In the genomic region with DNA sequence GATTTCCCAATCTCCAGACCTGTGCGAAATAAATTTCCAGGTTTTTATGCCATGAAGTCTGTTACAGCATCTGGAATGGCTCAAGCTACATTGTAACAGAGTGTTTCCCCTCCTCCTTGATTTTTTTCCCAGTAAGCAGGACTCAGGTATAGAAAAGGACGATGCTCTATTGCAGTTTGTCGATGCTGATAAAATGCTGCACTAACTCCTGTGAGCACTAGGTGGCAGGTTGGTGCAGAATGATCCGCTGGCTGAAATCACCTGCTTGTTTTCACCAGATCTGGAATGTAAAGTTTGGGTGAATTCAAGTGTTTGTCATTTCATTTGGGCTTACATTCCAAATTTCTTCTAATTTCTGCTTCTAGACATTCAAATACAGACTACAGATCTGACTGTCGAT, we compare ENCODE assay signal across 7 mouse cellular contexts. TPM values are rescaled to one million over a fixed set of nuclear protein-coding genes. Genes with fewer than 3 reads are reported as not detected.
DNase-seq lines count a peak whose midpoint lies in the region; ATAC-seq lines count a peak whose summit lies in the region.

No protein-coding gene starts in this region.

- H3K4me1 ChIP-seq in kidney, embryonic 16.5 days (ENCODE audit: insufficient read depth, low read length) = no peaks in the 10 kb centered on the region
- H3K4me1 ChIP-seq in forebrain, embryonic 16.5 days (replicated peaks; ENCODE audit: control insufficient read depth, insufficient read depth, low read length) = no peaks in the 10 kb centered on the region
- no peaks in the 10 kb centered on the region for H3K4me1 ChIP-seq in neural tube, embryonic 14.5 days (ENCODE audit: control insufficient read depth, insufficient read depth, low read length)

- H3K27ac ChIP-seq in kidney, embryonic 16.5 days (ENCODE audit: low read length) = no peak overlapping the region
- no peak overlapping the region for H3K27ac ChIP-seq in forebrain, embryonic 16.5 days (ENCODE audit: low read length)
- no peak overlapping the region for H3K27ac ChIP-seq in neural tube, embryonic 14.5 days (ENCODE audit: low read depth, low read length)

- no peaks in the 10 kb centered on the region for H3K9me3 ChIP-seq in kidney, embryonic 16.5 days (ENCODE audit: low read length)
- H3K9me3 ChIP-seq in forebrain, embryonic 16.5 days (ENCODE audit: control insufficient read depth, low read length) = no peaks in the 10 kb centered on the region
- H3K9me3 ChIP-seq in neural tube, embryonic 14.5 days (ENCODE audit: control insufficient read depth, low read length) = no peaks in the 10 kb centered on the region

- 4% methylated on average over 5 of the region's 5 CpGs for WGBS in kidney, embryonic 16.5 days
- WGBS in forebrain, embryonic 16.5 days = 6% methylated on average over 5 of the region's 5 CpGs
- WGBS in neural tube, embryonic 14.5 days = 7% methylated on average over 5 of the region's 5 CpGs

- peak; percentile 44 for DNase-seq in kidney, adult 9 months
- peak; percentile 14 to 35 for DNase-seq in CD8-positive naive resting alpha-beta T cell, adult 2 months (ENCODE audit: low read depth in 2 of 2, low spot score in 2 of 2)
- peak; percentile 30 for DNase-seq in T-cell, adult 2 months (ENCODE audit: low spot score)
- DNase-seq in layer of hippocampus, postnatal 14 days (ENCODE audit: low spot score in 2 of 2) = peak; percentile 45 to 54

- H3K4me2 ChIP-seq in kidney, embryonic 16.5 days (replicated peaks; ENCODE audit: low read depth, low read length) = no peak overlapping the region
- H3K4me2 ChIP-seq in forebrain, embryonic 16.5 days (ENCODE audit: low read length) = no peak overlapping the region
- no peak overlapping the region for H3K4me2 ChIP-seq in neural tube, embryonic 14.5 days (ENCODE audit: low read depth, low read length)

- no peak overlapping the region for H3K9ac ChIP-seq in kidney, embryonic 16.5 days (replicated peaks; ENCODE audit: low read length)
- no peak overlapping the region for H3K9ac ChIP-seq in forebrain, embryonic 16.5 days (replicated peaks; ENCODE audit: low read depth, low read length)
- H3K9ac ChIP-seq in neural tube, embryonic 14.5 days (replicated peaks; ENCODE audit: low read depth, low read length) = no peak overlapping the region

- H3K4me3 ChIP-seq in kidney, embryonic 16.5 days (ENCODE audit: low read length) = no peak overlapping the region
- no peak overlapping the region for H3K4me3 ChIP-seq in forebrain, embryonic 16.5 days (replicated peaks; ENCODE audit: low read length)
- no peak overlapping the region for H3K4me3 ChIP-seq in neural tube, embryonic 14.5 days (ENCODE audit: low read depth, low read length)

- ATAC-seq in kidney, embryonic 16.5 days (ENCODE audit: low FRiP score, low TSS enrichment) = no peak
- peak; percentile 59; the same call in 1 of the 2 replicates for ATAC-seq in forebrain, embryonic 16.5 days
- peak; percentile 54; the same call in 1 of the 2 replicates for ATAC-seq in neural tube, embryonic 14.5 days (ENCODE audit: low read depth)

- H3K36me3 ChIP-seq in kidney, embryonic 16.5 days (ENCODE audit: insufficient read depth, low read length) = no peaks in the 10 kb centered on the region
- no peaks in the 10 kb centered on the region for H3K36me3 ChIP-seq in forebrain, embryonic 16.5 days (ENCODE audit: control insufficient read depth, insufficient read depth)
- H3K36me3 ChIP-seq in neural tube, embryonic 14.5 days (ENCODE audit: control insufficient read depth, insufficient read depth, low read length) = no peaks in the 10 kb centered on the region

- H3K27me3 ChIP-seq in kidney, embryonic 16.5 days (ENCODE audit: insufficient read depth, low read length) = no peaks in the 10 kb centered on the region
- H3K27me3 ChIP-seq in forebrain, embryonic 16.5 days (replicated peaks; ENCODE audit: control insufficient read depth, insufficient read depth, low read length) = no peaks in the 10 kb centered on the region
- H3K27me3 ChIP-seq in neural tube, embryonic 14.5 days (ENCODE audit: control insufficient read depth, insufficient read depth, low read length) = no peaks in the 10 kb centered on the region

RNA-seq across cellular contexts. Expression of gene Slc17a5, which starts 9.0 kb away (rescaled TPM):
- 18.9 and 19.1 TPM in 2 replicates for polyA plus RNA-seq in kidney, embryonic 16.5 days (2015; fragmentation: Nextera tagmentation; extraction: Ambion mirVana)
- polyA plus RNA-seq in forebrain, embryonic 16.5 days (2015; fragmentation: Nextera tagmentation; extraction: Ambion mirVana) = 16.6 and 18.2 TPM in 2 replicates
- total RNA-seq in layer of hippocampus, postnatal 14 days (2021) = 10 to 100 TPM; 19.3 to 20.0 TPM
- polyA plus RNA-seq in neural tube, embryonic 14.5 days (2014; fragmentation: Nextera tagmentation; extraction: Ambion mirVana) = 18.8 and 20.4 TPM in 2 replicates

RNA-seq across cellular contexts. Expression of gene Cd109, which starts 18.5 kb away (rescaled TPM):
- polyA plus RNA-seq in kidney, embryonic 16.5 days (2015; fragmentation: Nextera tagmentation; extraction: Ambion mirVana) = 6.1 and 6.9 TPM in 2 replicates
- 1.1 and 1.5 TPM in 2 replicates for polyA plus RNA-seq in forebrain, embryonic 16.5 days (2015; fragmentation: Nextera tagmentation; extraction: Ambion mirVana)
- total RNA-seq in layer of hippocampus, postnatal 14 days (2021) = 1 to 10 TPM; 6.3 to 7.4 TPM
- polyA plus RNA-seq in neural tube, embryonic 14.5 days (2014; fragmentation: Nextera tagmentation; extraction: Ambion mirVana) = 1.3 and 1.9 TPM in 2 replicates
